Mouse (Mus musculus): ENCODE measurements around the gene 9630041A04Rik. TPM values are rescaled to one million over a fixed set of nuclear protein-coding genes. Genes with fewer than 3 reads are reported as not detected.

9630041A04Rik gene
- not detected in 2 replicates for polyA plus RNA-seq (2014; fragmentation: Nextera tagmentation; extraction: Ambion mirVana)

DNA sequence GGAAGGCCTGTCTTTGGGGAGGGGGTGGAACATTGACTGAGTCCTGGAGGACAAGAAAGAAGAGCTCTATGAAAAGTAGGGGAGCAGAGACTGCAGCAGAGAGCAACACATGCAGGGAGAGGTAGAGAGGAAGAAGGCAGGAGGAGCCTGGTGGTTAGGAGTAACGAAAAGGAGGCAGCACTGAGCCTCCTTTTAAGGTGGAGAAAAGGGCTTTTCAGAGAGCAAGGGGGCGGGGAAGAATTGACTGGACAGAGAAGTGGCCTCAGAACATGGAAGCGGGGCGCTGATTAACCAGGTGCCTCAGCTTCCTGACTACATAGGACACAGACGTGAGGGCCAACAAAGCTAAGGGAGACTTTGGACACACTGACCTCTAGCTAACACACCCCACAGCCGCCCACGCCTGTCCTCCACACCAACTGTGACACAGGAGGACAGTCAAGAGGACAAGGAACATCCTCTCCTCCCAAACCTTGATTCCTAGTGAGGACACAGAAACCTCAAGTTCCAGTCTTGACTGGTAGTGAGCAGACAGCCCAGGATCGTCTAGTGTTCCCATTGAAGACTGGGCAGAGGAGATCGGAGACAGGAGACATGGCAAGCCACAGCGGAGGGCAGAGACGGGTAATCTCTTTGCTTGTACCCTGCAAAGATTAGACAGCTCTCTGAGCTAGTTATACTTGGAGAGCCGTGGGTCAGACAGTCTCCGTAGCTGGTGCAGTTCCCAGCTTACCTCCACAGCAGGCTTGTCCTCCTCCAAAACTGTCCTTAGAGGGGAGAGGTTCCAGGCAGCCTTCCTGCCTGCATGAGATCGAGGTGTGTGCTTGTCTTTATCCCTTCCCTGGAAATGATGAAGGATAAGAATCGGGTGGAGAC lies at the start of gene 9630041A04Rik:
9630041A04Rik (plus strand) TSS at position 246 of the 876 bp plus-strand sequence.
- 83% methylated on average over 15 of the region's 15 CpGs for WGBS
- H3K9me3 ChIP-seq (ENCODE audit: control insufficient read depth, low read length): no peaks in the 10 kb centered on the region
- H3K27me3 ChIP-seq (ENCODE audit: control insufficient read depth, insufficient read depth, low read length): no peaks in the 10 kb centered on the region
- no peak within 1 kb of the TSS for H3K4me3 ChIP-seq (ENCODE audit: low read depth, low read length)
- ATAC-seq (ENCODE audit: insufficient read depth, low FRiP score, low TSS enrichment) (no peak), DNase-seq (ENCODE audit: low spot score) (no peak)
- no peaks in the 10 kb centered on the region for H3K4me1 ChIP-seq (ENCODE audit: control insufficient read depth, insufficient read depth, low read length)
- H3K36me3 ChIP-seq (ENCODE audit: control insufficient read depth, insufficient read depth, low read length): no peaks in the 10 kb centered on the region
- no peak within 1 kb of the TSS for H3K4me2 ChIP-seq (ENCODE audit: low read depth)
- no peak within 1 kb of the TSS for H3K9ac ChIP-seq (ENCODE audit: low read length)
- H3K27ac ChIP-seq (ENCODE audit: low read depth, low read length): no peak within 1 kb of the TSS

DNA sequence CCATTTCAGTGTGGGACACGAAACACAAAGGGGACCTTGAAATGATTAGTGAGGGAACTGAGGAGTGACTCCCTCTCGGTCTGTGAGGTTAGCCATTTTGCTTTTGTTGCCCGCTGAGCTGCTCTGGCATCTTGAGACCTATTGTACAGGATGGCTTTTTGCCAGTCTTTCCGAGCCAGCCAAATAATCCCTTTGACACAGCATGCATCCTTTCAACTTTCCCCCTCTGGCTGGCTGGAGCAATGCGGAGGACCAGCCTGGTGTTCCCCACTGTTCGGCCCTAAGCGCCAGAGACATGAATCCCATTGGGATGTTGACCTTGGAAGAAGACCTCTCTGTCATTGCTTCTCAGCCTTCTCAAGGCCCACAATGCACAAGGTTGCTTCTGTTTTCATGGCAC lies 37.7 kb upstream of the 9630041A04Rik start:
- no peak overlapping the region for H3K27ac ChIP-seq (ENCODE audit: low read depth, low read length)
- H3K4me3 ChIP-seq (ENCODE audit: low read depth, low read length): no peak overlapping the region
- no peaks in the 10 kb centered on the region for H3K36me3 ChIP-seq (ENCODE audit: control insufficient read depth, insufficient read depth, low read length)
- H3K4me2 ChIP-seq (ENCODE audit: low read depth): no peak overlapping the region
- DNase-seq (ENCODE audit: low spot score) (no peak), ATAC-seq (ENCODE audit: insufficient read depth, low FRiP score, low TSS enrichment) (no peak)
- no peak overlapping the region for H3K9ac ChIP-seq (ENCODE audit: low read length)
- WGBS: 73% methylated on average over 7 of the region's 7 CpGs
- H3K4me1 ChIP-seq (ENCODE audit: control insufficient read depth, insufficient read depth, low read length): no peaks in the 10 kb centered on the region
- no peaks in the 10 kb centered on the region for H3K9me3 ChIP-seq (ENCODE audit: control insufficient read depth, low read length)
- no peaks in the 10 kb centered on the region for H3K27me3 ChIP-seq (ENCODE audit: control insufficient read depth, insufficient read depth, low read length)

DNA sequence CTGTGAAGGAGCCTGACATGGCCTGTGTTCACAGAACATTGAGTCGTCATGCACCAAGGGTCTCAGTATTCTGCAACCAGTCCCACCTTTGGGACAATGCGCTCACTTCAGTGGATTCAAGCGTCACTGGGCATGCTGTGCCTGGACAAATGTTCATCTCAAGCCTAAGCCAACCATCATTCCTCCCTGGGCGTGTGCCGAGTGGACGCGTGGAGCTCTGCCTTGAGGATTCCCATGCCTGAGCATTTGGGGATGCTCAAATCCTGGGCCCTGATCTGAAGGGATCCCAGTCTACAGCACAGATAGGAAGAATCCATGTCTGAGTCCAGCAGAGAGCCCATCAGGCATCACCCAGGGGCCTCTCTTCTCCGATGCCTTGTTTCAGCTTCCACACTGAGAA lies 36.0 kb upstream of the 9630041A04Rik start:
- WGBS: 96% methylated on average over 8 of the region's 8 CpGs
- ATAC-seq (ENCODE audit: insufficient read depth, low FRiP score, low TSS enrichment): no peak
- Histone ChIP-seq H3K4me3 (ENCODE audit: low read depth, low read length) (no peak overlapping the region), H3K9ac (ENCODE audit: low read length) (no peak overlapping the region), H3K27ac (ENCODE audit: low read depth, low read length) (no peak overlapping the region), H3K4me2 (ENCODE audit: low read depth) (no peak overlapping the region), H3K4me1 (ENCODE audit: control insufficient read depth, insufficient read depth, low read length) (no peaks in the 10 kb centered on the region), H3K36me3 (ENCODE audit: control insufficient read depth, insufficient read depth, low read length) (no peaks in the 10 kb centered on the region), H3K9me3 (ENCODE audit: control insufficient read depth, low read length) (no peaks in the 10 kb centered on the region), H3K27me3 (ENCODE audit: control insufficient read depth, insufficient read depth, low read length) (no peaks in the 10 kb centered on the region)
- no peak for DNase-seq (ENCODE audit: low spot score)

DNA sequence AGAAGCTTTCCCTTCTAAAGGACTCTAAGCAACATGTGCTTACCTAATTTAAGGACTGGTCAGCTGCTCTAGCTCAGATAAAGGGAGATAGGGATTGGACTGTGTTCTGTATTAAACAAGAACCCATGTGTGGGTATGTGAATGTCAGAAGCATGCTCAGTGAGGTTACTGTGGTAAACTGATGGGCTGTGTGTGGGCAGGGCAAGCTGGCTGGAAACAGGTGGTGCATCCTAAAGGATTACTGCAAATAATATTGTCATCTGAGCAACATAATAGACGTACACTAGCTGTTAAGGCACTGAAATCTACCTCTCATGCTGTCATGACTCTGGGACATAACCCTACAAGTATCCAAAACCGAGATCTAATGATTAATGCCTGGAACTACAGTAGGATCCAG lies 28.0 kb upstream of the 9630041A04Rik start:
- Histone ChIP-seq H3K4me3 (ENCODE audit: low read depth, low read length) (no peak overlapping the region), H3K4me2 (ENCODE audit: low read depth) (no peak overlapping the region), H3K36me3 (ENCODE audit: control insufficient read depth, insufficient read depth, low read length) (no peaks in the 10 kb centered on the region), H3K27me3 (ENCODE audit: control insufficient read depth, insufficient read depth, low read length) (no peaks in the 10 kb centered on the region), H3K9ac (ENCODE audit: low read length) (no peak overlapping the region), H3K9me3 (ENCODE audit: control insufficient read depth, low read length) (no peaks in the 10 kb centered on the region), H3K4me1 (ENCODE audit: control insufficient read depth, insufficient read depth, low read length) (no peaks in the 10 kb centered on the region), H3K27ac (ENCODE audit: low read depth, low read length) (no peak overlapping the region)
- DNase-seq (ENCODE audit: low spot score) (no peak), ATAC-seq (ENCODE audit: insufficient read depth, low FRiP score, low TSS enrichment) (no peak)
- WGBS: 74% methylated on average over 2 of the region's 2 CpGs

DNA sequence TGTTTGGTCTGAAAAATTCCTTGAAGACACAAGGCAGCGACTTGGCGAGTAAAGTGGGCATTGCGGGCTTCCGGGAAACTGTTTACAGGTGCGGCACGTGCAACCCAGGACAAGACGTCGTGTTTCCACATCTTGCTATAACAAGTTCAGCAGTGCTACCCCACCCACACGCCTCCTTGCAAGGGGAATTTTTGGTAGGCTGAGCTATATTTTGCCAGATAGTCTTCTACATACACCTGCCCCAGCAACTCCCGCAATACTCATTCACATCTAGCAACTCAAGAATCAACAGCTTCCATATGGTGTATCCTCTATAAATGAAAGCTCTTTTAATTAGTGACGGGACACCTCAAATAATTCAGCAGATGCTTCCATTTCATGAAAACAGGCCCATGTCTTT lies 20.5 kb upstream of the 9630041A04Rik start:
- H3K9me3 ChIP-seq (ENCODE audit: control insufficient read depth, low read length): no peaks in the 10 kb centered on the region
- no peak overlapping the region for H3K27ac ChIP-seq (ENCODE audit: low read depth, low read length)
- no peaks in the 10 kb centered on the region for H3K27me3 ChIP-seq (ENCODE audit: control insufficient read depth, insufficient read depth, low read length)
- H3K4me1 ChIP-seq (ENCODE audit: control insufficient read depth, insufficient read depth, low read length): no peaks in the 10 kb centered on the region
- 95% methylated on average over 11 of the region's 11 CpGs for WGBS
- H3K4me2 ChIP-seq (ENCODE audit: low read depth): no peak overlapping the region
- DNase-seq (ENCODE audit: low spot score): no peak
- no peak for ATAC-seq (ENCODE audit: insufficient read depth, low FRiP score, low TSS enrichment)
- H3K9ac ChIP-seq (ENCODE audit: low read length): no peak overlapping the region
- no peaks in the 10 kb centered on the region for H3K36me3 ChIP-seq (ENCODE audit: control insufficient read depth, insufficient read depth, low read length)
- no peak overlapping the region for H3K4me3 ChIP-seq (ENCODE audit: low read depth, low read length)

DNA sequence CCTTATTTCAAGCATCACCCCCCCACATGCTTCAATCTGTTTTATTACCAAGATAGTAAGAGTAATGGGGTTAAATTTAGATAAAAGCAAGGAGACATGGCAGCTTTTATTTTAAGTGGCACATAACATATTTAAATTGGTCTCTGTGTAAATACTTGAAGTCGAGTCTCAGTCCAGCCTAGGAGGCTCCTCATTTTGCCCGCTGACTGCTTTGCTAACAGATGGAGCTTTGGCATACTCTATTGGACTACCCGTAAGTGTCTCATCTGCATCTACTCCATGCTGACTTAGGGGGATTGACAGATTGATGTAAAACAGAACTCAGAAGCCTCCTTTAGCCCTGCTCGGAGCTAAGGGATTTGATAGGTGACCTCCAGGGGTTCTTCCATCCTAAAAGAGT lies 17.7 kb upstream of the 9630041A04Rik start:
- no peak overlapping the region for H3K4me3 ChIP-seq (ENCODE audit: low read depth, low read length)
- no peak overlapping the region for H3K9ac ChIP-seq (ENCODE audit: low read length)
- H3K27ac ChIP-seq (ENCODE audit: low read depth, low read length): no peak overlapping the region
- no peak for ATAC-seq (ENCODE audit: insufficient read depth, low FRiP score, low TSS enrichment)
- no peaks in the 10 kb centered on the region for H3K4me1 ChIP-seq (ENCODE audit: control insufficient read depth, insufficient read depth, low read length)
- no peak for DNase-seq (ENCODE audit: low spot score)
- 92% methylated on average over 4 of the region's 4 CpGs for WGBS
- H3K27me3 ChIP-seq (ENCODE audit: control insufficient read depth, insufficient read depth, low read length): no peaks in the 10 kb centered on the region
- no peaks in the 10 kb centered on the region for H3K36me3 ChIP-seq (ENCODE audit: control insufficient read depth, insufficient read depth, low read length)
- H3K9me3 ChIP-seq (ENCODE audit: control insufficient read depth, low read length): no peaks in the 10 kb centered on the region
- H3K4me2 ChIP-seq (ENCODE audit: low read depth): no peak overlapping the region

DNA sequence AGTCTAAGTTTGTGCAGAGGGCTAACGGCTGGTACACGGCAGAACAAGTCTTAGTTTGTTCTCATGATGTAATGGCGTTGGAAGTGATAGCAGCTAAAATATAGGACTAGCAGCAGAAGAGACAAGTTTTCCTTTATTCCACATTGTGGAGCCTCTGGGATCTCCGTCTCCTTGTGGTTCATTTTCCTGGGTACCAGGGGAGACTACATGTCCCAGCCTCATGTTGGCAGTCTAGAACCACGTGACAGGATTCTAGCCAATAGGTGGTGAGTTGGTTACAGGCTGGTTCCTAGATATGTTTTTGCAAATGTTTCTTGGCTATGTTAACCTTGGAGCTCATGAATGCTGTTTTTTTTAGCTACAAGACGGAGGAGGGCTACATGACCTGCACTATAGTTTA lies 15.9 kb upstream of the 9630041A04Rik start:
- H3K4me1 ChIP-seq (ENCODE audit: control insufficient read depth, insufficient read depth, low read length): no peaks in the 10 kb centered on the region
- no peak overlapping the region for H3K27ac ChIP-seq (ENCODE audit: low read depth, low read length)
- no peaks in the 10 kb centered on the region for H3K27me3 ChIP-seq (ENCODE audit: control insufficient read depth, insufficient read depth, low read length)
- H3K4me3 ChIP-seq (ENCODE audit: low read depth, low read length): no peak overlapping the region
- ATAC-seq (ENCODE audit: insufficient read depth, low FRiP score, low TSS enrichment) (no peak), DNase-seq (ENCODE audit: low spot score) (no peak)
- H3K9me3 ChIP-seq (ENCODE audit: control insufficient read depth, low read length): no peaks in the 10 kb centered on the region
- no peak overlapping the region for H3K4me2 ChIP-seq (ENCODE audit: low read depth)
- WGBS: 90% methylated on average over 6 of the region's 6 CpGs
- H3K36me3 ChIP-seq (ENCODE audit: control insufficient read depth, insufficient read depth, low read length): no peaks in the 10 kb centered on the region
- no peak overlapping the region for H3K9ac ChIP-seq (ENCODE audit: low read length)

DNA sequence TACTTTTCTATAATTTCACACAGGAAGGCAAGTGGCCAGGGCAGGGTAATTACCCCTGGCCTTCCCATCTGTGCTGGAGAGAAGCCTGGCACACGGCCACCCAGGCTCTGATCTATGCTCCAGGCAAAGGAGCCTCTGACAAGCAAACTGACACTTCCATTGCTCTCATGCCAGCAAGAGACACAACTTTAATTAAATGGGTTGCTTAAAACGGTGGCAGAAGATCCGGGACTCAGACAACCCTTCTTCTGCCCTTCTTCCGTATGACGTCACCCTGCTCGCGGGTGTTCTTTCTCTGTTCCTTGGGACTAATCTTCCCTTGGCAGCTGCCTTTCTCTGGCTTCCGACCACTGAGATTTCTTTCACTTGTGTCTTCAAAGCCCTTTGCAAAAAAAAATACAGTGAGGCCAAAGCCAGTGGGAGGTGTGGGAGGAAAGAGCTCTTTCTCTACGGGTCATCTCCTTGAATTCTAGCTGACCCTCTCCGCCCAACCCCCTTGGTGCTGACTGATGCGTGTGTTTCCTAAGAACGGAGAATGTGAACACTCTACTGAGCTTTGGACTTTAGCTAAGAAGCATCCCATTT lies 932 bp downstream of the 9630041A04Rik start:
- Histone ChIP-seq H3K27ac (ENCODE audit: low read depth, low read length) (no peak overlapping the region), H3K36me3 (ENCODE audit: control insufficient read depth, insufficient read depth, low read length) (no peaks in the 10 kb centered on the region), H3K4me2 (ENCODE audit: low read depth) (no peak overlapping the region), H3K4me1 (ENCODE audit: control insufficient read depth, insufficient read depth, low read length) (no peaks in the 10 kb centered on the region), H3K4me3 (ENCODE audit: low read depth, low read length) (no peak overlapping the region), H3K9me3 (ENCODE audit: control insufficient read depth, low read length) (no peaks in the 10 kb centered on the region), H3K9ac (ENCODE audit: low read length) (no peak overlapping the region), H3K27me3 (ENCODE audit: control insufficient read depth, insufficient read depth, low read length) (no peaks in the 10 kb centered on the region)
- WGBS: 62% methylated on average over 12 of the region's 12 CpGs
- no peak for ATAC-seq (ENCODE audit: insufficient read depth, low FRiP score, low TSS enrichment)
- DNase-seq (ENCODE audit: low spot score): no peak

DNA sequence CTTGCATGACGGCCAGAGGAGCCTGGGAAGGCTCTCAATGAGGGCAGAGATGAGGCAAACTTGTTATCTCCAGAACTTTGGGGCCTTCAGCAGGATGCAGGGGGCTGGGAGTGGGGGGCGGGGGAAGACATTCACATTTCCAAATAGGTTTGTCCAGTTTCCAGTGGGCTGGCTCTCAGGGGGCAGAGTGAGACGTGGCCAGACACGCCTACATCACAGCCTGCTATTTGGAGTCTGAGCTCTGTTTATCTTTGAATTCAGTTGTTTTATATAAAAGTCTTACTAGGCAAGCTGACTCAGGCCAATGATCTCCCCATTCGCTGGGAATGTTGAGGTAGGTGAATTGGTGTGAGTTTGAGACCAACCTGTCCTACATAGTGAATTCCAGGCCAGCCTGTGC lies 1.5 kb downstream of the 9630041A04Rik start:
- no peaks in the 10 kb centered on the region for H3K27me3 ChIP-seq (ENCODE audit: control insufficient read depth, insufficient read depth, low read length)
- H3K4me1 ChIP-seq (ENCODE audit: control insufficient read depth, insufficient read depth, low read length): no peaks in the 10 kb centered on the region
- H3K27ac ChIP-seq (ENCODE audit: low read depth, low read length): no peak overlapping the region
- no peaks in the 10 kb centered on the region for H3K36me3 ChIP-seq (ENCODE audit: control insufficient read depth, insufficient read depth, low read length)
- no peak overlapping the region for H3K4me3 ChIP-seq (ENCODE audit: low read depth, low read length)
- ATAC-seq (ENCODE audit: insufficient read depth, low FRiP score, low TSS enrichment) (no peak), DNase-seq (ENCODE audit: low spot score) (no peak)
- no peak overlapping the region for H3K4me2 ChIP-seq (ENCODE audit: low read depth)
- H3K9ac ChIP-seq (ENCODE audit: low read length): no peak overlapping the region
- H3K9me3 ChIP-seq (ENCODE audit: control insufficient read depth, low read length): no peaks in the 10 kb centered on the region
- 73% methylated on average over 5 of the region's 5 CpGs for WGBS

Measured in neural tube, embryonic 11.5 days (tissue).